Mouse (Mus musculus) kidney, adult 8-10 months (tissue): Measurements from ENCODE around the gene Emc7.
"Not testable (repeated sequence)": the region's sequence is repeated elsewhere in the genome, so short reads cannot be mapped to it uniquely, and the experiment has no call there.

Experiments used
- DNase-seq, 2 experiments: peaks; one replicate each; pipeline ENCODE4 v3.0.0; 2022

Emc7 gene

DNA sequence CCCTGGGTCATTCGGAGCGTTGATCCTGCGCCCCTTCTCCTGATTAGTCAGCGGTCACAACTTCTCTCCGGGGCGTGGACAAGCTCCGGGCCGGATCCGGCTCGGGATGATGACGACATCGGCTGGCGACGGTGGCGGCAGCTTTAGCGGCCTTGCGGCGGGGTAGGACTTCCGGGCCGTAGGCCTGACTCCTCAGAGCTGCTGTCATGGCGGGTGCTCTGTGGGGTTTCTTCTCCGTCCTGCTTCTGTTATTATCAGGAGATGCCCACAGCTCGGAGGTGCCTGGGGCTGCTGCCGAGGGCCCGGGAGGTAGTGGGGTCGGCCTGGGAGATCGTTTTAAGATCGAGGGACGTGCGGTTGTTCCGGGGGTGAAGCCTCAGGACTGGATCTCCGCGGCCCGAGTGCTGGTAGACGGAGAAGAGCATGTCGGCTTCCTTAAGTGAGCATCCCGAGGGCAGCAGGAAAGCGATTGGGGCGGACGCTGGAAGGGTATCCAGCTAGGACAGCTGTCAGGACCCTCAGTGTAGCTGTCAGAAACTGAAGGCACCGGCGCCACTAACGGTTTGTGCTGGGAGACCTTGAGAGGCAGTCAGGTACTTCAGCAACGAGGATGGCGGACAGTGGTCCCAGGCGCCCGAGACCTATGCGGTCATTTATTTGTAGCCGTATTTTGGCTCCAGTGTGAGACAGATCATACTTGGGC lies at the start of gene Emc7:
Gene Emc7, plus strand, starts transcription at position 136 of the 703 bp plus-strand sequence.
- DNase-seq: peak; percentile 93 to 95

DNA sequence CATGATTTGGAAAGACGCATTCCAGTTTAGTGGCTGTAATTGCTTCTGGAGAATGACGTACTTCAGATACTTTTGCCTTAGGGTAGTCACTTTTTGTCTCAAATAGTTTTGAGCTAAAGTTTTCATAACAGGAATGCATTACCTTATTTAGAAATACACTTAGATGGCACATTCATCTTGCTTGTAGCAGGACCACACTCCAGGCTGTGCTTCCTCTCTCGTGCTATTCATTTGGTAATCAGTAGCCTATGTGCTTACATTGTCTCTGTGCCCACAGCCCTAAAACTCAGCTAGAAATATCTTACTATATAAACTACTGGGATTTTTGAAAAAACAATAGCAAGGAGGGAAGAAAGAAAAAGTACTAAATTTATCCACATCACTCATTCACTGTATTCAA lies 47.8 kb upstream of the Emc7 start:
- DNase-seq: no peak

- DNase-seq: no peak
These were observed 29.5 kb upstream of the Emc7 start for GRCm38 (mm10) chr2:112425308-112425707.

- not testable (repeated sequence) for DNase-seq
These were observed 26.3 kb upstream of the Emc7 start for GRCm38 (mm10) chr2:112428534-112428933.

DNA sequence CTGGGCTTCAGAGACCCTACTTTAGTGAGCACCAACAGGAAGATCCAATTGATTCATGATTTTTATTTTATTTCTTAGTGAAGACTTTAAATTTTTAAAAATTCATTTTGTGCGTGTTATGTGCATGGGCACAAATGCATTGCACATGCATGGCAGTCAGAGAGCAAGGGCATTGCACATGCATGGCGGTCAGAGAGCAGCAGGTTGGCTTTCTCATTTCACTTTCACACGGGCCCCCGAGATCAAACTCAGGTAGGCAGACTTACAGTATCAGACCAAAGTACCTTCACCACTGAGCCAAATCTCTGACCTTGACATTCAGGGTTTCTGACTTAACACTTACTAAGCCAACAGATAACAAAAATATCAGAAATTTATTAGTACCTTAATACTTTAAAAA lies 25.1 kb upstream of the Emc7 start:
- no peak for DNase-seq

GRCm38 (mm10) chr2:112430403-112430802 lies 24.4 kb upstream of the Emc7 start:
- no peak for DNase-seq

GRCm38 (mm10) chr2:112432523-112432922 lies 22.3 kb upstream of the Emc7 start:
- DNase-seq: no peak

DNA sequence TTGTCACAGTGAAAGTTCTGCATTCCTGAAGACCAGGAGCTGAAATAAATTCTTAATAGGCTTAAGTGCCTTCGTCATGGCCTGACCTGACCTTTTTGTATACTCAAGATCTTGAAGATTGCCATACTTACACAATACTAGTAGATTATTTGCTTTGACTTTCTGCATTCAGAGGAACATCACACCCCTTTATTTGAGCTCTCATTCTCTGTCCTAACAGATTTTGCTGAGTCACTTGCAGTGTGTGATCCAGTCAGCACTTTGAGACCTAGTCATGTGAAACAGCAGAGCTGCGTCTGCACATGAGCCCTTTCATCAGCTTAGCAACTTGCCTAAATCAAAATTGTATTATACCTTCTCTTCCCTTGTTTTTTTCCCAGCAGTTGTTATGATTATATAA lies 21.4 kb upstream of the Emc7 start:
- peak; percentile 33 to 38 for DNase-seq

DNA sequence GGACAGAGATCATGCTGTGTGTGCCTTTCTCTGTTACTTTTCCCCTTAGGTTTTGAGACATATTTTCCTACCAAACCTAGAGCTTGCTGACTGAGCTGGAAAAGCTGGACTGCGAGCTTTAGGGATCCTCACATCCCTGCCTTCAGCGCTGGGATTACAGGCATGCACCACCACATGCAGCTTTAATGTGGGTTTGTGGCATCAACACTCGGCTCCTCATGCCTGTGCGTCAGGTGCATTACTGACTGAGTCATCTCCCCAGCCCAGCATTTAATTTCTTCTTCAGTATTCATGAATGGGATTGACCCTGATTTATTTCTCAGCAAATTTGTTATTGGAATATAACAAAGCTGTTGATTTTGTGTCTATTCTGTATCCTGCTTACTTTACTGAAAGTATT lies 18.5 kb upstream of the Emc7 start:
- DNase-seq: no peak

GRCm38 (mm10) chr2:112437589-112437988 lies 17.2 kb upstream of the Emc7 start:
- DNase-seq: no peak

DNA sequence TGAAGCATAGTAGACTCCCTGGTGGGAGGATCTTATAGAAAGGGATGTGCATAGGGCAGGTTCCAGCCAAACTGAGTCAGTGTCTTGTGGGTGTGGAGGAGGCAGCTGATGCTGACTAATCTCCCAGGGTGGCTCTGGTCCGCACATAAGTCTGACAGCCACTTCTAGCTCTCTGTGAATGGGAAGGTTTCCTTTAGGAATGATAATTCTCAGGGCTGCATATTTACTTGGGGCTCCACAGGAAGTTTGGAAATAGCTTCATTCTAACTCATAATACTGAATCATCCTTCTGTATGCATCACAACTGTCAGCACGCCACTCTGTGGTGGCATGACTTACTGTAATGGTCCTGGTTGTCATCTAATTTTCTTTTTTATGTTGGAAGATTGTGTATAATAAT lies 11.3 kb upstream of the Emc7 start:
- DNase-seq: no peak

- DNase-seq: no peak
These were observed 9.3 kb upstream of the Emc7 start for GRCm38 (mm10) chr2:112445511-112445910.

DNA sequence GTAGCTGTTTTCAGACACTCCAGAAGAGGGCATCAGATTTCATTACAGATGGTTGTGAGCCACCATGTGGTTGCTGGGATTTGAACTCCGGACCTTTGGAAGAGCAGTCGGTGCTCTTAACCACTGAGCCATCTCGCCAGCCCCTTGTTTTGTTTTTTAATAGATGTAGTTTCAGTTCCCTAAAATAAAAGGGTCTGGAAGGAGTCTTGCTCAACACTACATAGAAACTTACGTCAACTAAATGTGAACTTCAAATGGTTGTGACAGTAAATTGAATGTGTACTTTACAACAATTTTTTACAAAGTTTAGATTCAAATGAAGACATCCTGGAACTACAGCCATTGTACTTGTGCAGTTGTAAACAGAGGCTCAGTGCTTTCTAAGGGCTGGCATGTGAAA lies 6.8 kb upstream of the Emc7 start:
- not testable (repeated sequence) for DNase-seq

GRCm38 (mm10) chr2:112448510-112449059 lies 6.2 kb upstream of the Emc7 start:
- DNase-seq: no peak

GRCm38 (mm10) chr2:112449597-112450296 lies 5.0 kb upstream of the Emc7 start:
- peak in 1 of 2 experiments; percentile 14 for DNase-seq

DNA sequence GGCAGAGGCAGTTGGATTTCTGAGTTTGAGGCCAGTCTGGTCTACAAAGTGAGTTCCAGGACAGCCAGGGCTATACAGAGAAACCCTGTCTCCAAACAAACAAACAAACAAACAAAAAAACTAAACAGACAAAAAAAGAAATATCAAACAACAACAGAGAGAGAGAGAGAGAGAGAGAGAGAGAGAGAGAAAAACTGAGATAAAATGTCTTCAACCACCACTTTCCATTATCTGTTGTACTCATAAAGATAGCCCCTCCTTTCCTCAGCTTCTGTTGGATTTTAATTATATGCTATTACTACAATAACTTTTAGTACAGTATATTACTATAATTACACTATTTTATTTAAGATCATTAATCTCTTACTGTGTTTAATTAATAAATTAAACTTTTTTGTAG lies 2.3 kb upstream of the Emc7 start:
- DNase-seq: not testable (repeated sequence)

DNA sequence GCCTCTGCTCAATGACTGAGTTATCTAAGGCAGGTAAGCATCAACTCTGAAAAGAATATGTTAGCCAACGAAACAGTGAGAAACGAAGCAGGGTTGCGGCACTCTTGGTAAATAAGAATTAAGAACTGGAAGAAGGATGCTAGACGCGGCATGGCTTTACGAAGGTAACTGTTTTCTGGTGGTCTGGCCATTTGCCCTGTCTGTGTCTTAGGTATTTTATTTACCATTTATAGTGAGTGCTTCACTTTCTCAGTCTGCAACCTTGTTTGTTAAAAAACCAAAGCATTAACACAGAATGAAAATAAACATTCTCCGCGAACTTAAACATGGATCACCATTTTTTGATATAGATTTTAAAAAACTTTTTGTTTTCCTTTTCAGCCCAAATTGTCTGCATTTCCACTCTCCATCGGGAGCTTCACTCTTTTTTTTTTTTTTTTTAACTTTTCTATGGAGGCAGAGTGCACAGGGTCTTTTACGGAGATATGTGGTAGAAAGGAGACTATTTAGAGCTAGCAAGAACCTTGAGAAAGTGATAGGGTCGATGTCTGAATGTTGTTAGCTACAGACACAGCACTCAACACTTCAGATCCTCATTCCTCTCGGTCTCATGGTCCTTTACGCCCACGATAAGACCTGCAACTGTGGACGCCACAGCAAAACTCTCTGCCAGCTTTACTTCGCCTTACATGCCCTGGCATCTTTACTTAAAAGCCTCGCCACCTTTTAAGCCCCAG lies 504 bp upstream of the Emc7 start:
- no peak for DNase-seq

DNA sequence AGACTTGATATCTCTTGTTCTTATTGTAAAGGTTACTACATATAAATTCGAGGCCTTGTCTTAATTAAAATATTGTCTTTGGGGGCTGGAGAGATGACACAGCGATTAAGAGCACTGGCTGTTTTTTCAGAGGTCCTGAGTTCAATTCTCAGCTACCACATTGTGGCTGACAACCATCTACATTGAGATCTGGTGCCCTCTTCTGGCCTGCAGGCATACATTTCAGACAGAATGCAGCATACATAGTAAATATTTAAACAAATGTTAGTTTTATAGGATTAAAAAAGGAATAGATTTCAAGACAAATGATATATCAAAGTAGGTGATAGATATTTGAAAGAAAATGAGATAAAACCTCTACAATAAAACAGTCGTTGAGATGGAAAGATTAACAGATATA lies 5.8 kb downstream of the Emc7 start:
- no peak for DNase-seq

- no peak for DNase-seq
These were observed 14.7 kb downstream of the Emc7 start for GRCm38 (mm10) chr2:112469542-112469941.

- no peak for DNase-seq
These were observed 16.2 kb downstream of the Emc7 start for GRCm38 (mm10) chr2:112470961-112471381.

DNA sequence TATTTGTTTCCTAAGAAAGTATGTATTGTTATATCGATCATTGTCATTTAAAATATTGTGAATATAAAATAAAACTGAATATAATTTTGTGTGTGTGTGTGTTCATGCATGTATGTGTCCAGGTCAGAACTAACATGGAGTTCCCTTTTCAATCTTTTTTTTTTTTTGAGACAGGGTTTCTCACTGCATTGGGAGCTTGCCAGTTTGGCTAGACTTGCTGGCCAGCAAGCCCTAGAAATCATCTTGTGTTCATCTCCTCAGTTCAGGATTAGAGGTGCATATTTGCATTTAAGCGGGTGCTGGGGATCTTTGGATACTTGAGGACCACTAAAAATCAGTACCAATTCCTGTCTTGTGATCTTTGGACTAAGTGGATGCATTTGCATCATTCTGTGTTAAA lies 17.3 kb downstream of the Emc7 start:
- DNase-seq: no peak

DNA sequence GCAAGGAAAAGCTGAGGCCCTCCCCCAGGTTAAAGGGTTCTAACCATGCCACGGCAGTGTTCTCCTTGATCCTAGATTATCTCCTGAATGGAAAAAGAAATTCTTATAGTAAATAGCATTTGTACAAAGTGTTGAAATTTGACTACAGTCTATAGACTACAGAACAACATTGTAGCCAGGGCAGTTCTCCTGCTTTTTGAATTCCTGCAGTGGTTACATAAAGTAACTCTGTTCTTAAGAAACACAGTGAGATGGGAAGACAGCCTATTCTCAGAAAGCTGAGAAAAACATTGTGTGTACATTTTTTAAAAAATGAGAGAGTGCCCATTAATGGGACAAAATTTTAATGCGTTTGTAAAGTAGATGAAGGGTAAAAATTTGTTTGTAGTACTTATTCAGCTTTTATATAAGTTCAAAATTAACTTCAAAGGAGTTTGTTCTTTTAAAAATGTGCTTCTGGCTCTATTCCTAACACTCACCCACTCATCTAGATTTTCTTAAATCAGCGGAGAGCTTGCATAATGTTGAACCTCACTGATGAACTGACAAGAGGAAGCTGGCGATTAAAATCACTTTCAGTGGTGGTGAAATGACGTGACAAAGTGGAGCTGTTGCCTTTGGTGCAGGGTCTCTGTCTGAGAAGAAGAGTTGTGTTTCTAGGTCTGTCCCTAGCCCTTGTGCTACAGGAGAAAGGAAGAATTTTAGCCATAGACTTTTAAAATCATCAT lies 20.4 kb downstream of the Emc7 start:
- no peak for DNase-seq

- no peak for DNase-seq
These were observed 21.8 kb downstream of the Emc7 start for GRCm38 (mm10) chr2:112476554-112476953.
